Mouse (Mus musculus) spleen, adult 12 weeks (tissue): ENCODE data around the gene Birc2.
"Not testable (repeated sequence)": the region's sequence is repeated elsewhere in the genome, so short reads cannot be mapped to it uniquely, and the experiment has no call there.

Experiments used
- DNase-seq: peaks from one replicate; pipeline ENCODE4 v3.0.0; 2022; ENCODE audit warnings: low spot score

Birc2 gene

DNA sequence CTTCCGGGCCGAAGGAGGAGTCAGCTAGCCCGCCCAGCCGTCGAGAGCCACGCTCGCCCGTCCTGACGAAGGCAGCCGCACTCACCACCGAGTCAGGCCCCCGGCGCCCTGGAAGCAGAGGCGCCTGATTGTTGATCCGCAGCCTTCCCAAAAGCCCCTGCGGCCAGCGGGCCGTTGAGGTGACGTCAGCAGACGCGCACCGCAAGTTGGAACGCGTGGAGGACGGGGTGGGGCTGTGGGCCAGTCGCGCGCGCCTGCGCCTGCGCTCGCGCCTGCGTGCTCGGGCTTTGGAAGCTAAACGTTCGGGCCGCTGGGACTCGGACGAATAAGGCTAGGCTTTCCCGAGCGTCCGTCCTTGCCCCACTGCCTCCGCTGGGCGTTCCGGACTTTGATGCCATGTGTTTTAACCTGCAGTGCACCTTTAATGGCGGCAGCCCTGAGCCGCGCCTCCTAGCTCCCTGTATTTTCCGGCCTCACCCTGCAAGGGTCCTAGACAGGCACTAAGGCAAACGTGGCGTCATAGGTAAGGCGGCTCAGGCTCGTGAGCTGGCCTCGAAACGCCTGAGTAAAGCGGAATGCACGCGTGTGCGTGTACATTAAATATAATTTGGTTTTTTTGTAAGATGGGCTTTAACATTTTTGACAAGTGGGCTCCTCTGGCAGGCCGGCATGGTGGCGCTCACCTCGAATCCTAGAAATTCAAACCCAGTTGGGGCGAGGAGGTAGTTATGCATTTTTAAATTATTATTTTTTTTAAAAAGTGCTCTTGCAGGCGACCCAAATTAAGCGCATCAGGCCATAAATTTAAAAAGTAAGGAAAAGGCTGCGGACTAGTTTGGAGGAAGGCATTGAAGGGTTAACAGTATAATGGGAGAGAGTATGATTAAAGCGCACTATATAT, at the start of gene Birc2:
Gene Birc2 (minus strand): TSS at position 160 of the 901 bp plus-strand sequence.
- DNase-seq, result peak; percentile 94

DNA sequence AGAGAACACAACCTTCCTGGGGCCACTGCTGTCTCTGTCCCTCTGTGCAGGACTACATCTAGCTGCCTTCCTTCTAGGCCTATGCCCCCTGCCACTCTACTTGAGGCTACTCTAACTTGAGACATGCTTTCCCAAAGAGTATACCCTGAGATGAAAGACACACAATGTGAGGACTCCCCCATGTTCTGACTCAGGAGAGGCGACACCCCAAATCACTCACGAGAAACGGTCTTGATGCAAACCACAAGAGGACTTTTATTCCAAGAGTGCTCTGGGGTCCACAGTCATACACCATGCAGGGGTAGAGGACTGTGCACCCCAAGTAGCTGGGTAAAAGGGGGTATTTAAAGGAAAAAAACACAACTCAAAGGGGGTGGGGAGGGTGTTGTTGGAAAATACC, 47.5 kb upstream of the Birc2 start:
- DNase-seq, result no peak

- DNase-seq, result no peak
These were observed 45.5 kb upstream of the Birc2 start for GRCm38 (mm10) chr9:7882304-7882865.

DNA sequence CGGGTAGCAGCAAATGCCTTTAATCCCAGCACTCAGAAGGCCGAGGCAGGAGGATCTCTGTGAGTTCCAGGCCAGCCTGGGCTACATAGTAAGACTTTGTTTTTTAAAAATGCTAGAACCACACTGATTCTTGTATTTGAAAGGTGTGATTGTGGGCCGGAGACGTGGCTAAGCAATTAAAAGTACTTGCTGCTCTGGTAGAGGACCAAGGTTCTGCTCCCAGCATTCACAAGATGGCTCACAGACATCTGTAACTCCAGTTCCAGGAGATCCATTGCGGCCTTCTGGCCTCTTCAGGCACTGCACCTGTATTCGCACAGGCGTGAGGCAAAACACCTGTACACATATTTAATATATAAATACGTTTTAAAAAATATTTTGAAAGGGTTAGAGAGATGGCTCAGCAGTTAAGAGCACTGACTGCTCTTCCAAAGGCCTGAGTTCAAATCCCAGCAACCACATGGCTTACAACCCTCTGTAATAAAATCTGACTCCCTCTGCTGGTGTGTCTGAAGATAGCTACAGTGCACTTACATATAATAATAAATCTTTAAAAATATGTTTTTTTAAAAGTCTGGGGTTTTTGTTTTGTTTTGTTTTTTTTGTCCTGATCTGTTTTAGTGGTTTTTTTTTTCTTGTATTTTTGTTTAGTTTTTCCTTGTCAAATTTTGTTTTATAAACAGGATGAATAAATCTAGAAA, 36.8 kb upstream of the Birc2 start:
- DNase-seq, result no peak

DNA sequence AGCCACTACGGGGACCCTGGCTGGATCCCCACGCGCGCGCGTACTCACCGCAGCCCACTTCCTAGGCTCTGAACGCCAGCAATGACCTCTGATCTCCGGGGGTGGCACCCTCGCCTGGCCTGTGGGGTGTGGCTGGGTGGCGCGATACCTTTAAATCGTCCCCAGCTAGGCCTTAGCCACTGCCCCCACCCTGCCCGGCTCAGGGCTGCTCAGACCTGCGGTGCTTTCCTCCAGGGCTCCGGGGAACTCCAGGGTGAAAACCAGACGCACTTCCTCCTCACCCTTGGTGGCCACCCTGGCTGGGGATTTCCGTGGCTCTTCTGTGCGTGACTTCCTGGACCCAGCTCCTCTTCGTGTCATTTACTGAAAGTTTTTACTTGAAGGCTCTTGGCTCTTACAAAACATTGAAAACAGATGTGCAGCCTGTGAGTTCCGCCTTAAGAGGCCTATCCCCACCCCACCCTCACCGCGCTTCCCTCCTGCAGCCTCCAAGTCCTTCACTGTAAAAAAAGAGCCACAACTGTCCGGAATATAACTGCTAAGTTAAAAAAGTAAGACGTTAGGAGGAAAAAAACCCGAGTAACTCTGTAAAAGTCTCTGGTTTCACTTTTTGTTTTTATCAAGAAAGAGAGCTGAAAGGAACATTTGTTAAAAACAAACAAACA, 36.0 kb upstream of the Birc2 start, which contains the start of gene Birc3:
Gene Birc3 (minus strand): TSS at position 412 of the 665 bp plus-strand sequence.
- peak; percentile 82 for DNase-seq

DNA sequence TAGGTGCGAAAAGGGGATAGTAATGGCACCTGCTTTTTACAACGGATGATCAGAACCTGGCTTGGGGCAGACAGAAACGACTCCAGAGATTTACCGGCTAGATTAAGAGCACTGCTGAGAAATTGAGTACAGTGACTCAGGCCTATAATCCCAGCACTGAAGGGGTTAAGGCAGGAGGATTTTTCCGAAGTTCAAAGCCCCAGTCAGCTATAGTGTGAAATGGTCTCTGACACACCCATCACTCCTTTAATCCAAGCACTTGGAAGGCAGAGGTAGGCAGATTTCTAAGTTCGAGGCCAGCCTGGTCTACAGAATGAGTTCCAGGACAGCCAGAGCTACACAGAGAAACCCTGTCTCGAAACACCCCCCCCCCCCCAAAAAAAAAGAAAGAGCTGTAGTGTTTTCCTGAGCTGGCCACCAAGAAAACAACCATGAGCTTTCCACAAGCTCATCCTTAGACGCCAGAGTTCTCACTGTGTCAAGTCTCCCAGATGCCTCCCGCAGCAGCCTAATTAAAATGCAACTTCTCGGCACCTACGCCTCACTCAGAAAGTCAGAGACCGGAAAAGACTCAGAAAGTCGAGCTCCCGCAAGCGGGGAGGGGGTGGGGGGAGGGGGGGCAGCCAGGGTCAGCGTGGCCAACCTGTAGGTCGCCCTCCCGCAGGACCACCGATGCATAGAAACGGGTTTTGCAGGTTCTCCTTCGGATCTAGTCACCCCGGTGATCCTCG, 35.3 kb upstream of the Birc2 start:
- DNase-seq, result no peak

DNA sequence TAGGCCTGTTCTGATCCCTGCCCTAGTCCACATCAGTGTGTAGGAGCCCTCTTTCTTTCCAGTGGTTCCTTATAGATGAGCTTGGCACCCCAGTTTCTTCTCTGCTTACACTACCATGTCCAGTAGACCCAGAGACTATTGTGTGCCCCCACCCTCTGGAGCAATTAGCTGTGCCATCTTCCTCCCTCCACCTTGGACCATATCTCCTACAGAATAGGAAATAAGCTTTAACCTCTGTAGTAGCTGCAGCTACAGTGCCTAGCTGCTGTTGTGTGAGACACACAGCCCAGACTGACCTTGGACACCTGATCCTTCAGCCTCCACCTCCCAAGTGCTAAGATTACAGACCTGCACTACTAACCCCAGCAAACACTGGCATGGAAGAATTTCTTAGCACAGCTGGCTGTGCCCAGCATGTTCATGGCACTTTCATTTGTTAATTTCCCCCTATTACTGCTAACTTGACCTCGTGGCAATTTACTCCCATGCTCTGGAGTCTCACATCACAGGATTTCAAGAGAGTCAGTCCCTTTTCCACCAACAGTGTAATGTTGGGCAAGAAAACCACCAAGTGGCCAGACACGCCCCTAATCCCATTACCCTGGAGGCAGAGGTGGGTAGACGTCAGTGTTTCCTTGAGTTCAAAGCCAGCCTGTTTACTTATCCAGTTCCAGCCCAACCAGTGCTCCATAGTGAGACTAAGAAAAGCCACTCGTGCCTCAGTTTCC, 34.6 kb upstream of the Birc2 start:
- DNase-seq, result no peak

DNA sequence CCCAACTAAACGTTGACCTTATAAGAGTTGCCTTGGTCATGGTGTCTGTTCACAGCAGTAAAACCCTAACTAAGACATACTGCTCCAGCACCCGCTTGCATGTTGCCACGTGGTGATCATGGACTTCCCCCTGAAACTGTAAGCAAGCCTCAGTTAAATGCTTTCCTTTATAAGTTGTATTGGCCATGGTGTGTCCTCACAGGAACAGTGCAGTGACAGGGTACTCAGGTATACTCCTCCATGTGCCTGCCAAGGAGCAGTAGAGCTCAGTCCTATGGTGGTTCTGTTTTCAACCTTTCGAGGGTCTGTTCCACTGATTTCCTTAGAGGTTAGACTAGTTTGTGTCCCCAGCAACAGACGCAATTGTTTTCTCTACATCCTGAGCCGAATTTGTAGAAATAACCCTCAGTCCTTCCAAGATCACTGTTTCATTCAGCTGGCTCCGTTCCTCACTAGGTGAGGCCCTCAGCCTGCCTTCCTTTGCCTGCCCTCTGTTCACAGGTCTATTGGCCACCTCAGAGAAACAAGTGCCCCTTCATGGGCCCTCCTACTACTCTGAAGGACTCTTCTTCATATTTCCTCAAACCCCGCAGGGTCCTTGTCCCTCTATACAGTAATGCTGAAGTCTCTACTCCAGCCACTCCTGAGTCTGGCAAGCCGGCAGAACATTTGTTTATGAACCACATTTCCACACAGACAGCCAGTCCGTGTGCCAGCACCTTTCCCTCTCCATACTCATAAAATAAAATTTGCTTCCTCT, 33.9 kb upstream of the Birc2 start:
- DNase-seq, result no peak

GRCm38 (mm10) chr9:7868838-7869491, 32.1 kb upstream of the Birc2 start:
- no peak for DNase-seq

- no peak for DNase-seq
These were observed 31.1 kb upstream of the Birc2 start for GRCm38 (mm10) chr9:7867981-7868380.

GRCm38 (mm10) chr9:7866981-7867380, 30.1 kb upstream of the Birc2 start:
- not testable (repeated sequence) for DNase-seq

GRCm38 (mm10) chr9:7860976-7861375, 24.1 kb upstream of the Birc2 start:
- DNase-seq, result no peak

DNA sequence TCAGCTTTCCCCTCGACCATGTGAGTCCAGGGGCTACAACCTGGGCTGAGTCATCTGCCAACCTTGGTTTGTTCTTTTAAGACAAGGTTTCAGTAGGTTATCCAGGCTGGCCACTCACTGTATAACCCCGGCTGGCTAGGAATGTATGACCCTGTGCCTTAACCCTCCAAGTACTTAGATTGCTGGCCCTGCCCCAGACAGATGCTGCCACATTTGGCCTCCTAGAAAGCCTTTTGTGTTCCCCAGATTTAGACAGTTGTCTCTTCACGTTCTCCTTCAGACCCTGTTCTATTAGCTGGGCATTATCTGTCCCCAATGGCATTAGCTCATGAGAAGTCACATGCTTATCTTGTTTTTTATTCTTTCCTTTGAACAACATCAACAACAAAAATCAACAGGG, 19.0 kb upstream of the Birc2 start:
- no peak for DNase-seq

DNA sequence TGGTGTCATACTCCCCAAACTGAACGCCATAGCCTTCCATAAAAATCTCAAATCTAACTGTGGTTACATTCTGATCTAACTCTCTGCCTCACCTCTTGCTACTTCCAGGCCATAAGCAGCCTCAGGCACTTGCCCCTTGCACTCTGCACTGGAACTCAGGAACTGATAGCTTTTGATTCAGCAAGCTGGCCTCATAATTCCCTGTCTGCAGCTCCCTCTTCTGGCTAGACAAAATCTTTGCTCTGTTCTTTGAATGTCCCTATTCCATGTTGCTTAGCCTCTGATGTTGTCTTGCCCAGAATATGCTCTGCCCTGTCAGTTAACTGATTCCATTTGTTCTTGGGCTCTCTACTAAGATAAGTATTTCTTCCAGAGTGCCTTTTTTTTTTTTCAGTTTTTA, 18.5 kb upstream of the Birc2 start:
- DNase-seq, result no peak

DNA sequence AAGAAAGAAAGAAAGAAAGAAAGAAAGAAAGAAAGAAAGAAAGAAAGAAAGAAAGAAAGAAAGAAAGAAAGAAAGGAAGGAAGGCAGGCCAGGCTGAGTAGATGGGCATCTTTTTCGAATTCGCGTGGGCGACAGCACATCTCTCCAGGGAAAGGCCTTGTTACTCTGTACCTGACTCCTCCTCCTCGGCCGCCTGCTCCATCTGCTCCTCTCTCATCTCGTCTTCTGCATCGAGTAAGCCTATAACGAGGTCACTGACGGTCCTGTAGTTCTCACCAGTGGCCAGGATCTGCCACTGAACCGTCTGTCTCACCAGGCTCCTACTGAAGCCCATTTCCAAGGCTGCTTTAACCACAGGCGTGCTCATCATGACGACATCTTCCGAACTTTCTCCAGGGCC, 17.3 kb upstream of the Birc2 start:
- not testable (repeated sequence) for DNase-seq

GRCm38 (mm10) chr9:7852346-7853230, 15.7 kb upstream of the Birc2 start:
- DNase-seq, result no peak

DNA sequence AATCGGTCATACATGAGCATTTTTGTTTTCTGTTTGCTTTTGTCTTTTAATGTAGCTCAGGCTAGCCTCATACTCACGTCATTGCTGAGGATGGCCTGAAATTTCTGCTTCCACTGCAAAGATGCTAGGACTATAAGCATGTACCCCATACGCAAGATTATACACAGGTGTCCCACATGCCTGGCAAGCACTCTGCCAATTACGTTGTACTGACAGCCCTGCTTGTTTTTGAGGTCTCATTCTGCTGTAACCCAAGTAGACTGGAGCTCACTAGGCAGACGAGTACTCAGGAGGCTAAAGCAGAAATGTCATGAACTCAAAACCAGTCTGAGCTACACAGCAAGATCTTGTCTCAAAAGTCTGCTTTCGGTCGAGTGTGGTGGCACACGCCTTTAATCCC, 15.0 kb upstream of the Birc2 start:
- no peak for DNase-seq

DNA sequence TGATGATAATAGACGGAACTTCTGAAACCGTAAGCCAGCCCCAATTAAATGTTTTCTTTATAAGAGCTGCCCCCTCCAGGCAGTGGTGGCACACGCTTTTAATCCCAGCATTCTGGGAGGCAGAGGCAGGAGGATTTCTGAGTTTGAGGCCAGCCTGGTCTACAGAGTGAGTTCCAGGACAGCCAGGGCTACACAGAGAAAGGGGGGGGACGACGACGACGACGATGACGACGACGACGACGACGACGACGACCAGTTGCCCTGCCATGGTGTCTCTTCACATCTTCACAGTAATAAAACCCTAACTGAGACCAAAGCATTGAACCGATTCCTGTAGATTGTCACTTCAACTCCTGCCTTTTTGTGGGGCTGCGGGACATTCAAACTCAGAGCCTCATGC, 11.3 kb upstream of the Birc2 start:
- DNase-seq, result no peak
